Mouse (Mus musculus): ENCODE data around the gene Ttc41. TPM values are rescaled to one million over a fixed set of nuclear protein-coding genes. Genes with fewer than 3 reads are reported as not detected.

Gene Ttc41
- total RNA-seq, 1 experiment from 2014 or later = 0.58 TPM

DNA sequence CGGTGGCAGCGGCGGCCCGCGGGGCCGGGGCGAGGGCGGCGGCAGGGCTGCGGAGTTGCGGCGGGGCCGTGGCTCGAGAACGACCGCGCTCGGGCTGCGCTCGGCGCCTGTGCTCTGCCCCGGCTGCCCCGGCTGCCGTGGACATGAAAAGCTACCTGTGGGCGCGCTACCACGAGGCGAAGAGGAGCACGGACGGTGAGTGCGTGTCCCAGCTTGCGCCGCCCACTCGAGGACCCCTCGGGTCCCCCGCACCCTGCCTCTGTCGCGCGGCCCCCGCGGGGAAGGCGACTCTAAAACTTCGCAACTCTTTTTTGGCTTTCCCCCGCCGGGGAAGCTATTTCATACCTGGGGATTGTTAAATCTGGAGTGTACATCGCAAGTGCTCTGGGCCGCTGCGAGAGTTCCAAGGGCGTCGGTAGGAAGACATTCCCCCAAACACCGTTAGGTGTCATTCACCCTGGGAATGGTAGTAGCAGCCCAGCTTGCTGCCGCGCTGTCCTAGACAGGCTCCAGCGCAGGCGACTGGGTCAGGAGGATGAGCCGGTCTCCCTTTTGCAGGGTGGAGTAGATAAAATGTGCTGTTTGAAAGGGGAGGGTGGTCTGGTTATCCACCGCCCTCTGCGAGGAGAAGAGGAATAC is 73.6 kb downstream of the Ttc41 start:
- ATAC-seq (ENCODE audit: extremely low read depth, insufficient number of reproducible peaks, low FRiP score, poor library complexity, severe bottlenecking) = no peak

- ATAC-seq (ENCODE audit: extremely low read depth, insufficient number of reproducible peaks, low FRiP score, poor library complexity, severe bottlenecking) = no peak
Observed at GRCm38 (mm10) chr10:86779816-86780500, 74.3 kb downstream of the Ttc41 start.

DNA sequence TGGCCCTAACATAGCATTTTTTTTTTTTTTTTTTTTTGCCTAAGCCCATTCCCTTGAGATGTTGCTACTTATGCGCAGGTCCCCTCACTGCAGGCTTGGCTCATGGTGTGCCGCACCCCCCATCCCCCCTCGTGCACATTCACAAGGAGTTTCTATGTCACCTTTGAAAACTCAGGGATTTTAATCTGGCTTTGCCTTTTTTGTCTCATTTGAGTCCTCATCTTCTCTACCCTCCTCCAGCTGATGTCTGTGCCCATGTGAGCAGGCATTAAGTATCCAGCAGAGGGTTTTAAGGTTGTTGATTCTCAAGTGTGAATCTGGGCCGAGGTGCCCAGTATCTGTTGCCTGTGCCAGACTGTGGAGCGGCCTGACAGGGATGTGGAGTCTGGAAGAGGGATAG is 76.0 kb downstream of the Ttc41 start:
- no peak for ATAC-seq (ENCODE audit: extremely low read depth, insufficient number of reproducible peaks, low FRiP score, poor library complexity, severe bottlenecking)

- ATAC-seq (ENCODE audit: extremely low read depth, insufficient number of reproducible peaks, low FRiP score, poor library complexity, severe bottlenecking) = no peak
Observed at GRCm38 (mm10) chr10:86782656-86783055, 77.0 kb downstream of the Ttc41 start.

DNA sequence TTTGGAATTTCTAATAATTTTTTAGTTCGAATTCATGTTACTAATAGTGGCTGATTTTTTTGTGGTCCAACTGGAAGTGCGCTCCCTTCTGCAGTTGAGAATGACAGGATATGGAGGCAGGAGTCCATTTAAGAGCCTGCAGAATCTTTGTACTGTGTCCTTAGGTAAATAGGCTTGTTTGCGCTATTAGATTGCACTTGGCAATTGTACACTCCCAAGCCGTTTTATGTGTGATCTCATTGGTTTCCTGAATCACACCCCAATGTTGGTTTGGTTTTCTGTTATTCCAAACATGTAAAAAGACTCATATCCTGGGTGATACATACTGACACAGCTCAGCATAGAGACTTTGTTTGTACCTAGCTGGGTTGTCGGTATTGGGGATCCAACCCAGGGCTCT is 78.0 kb downstream of the Ttc41 start:
- ATAC-seq (ENCODE audit: extremely low read depth, insufficient number of reproducible peaks, low FRiP score, poor library complexity, severe bottlenecking) = no peak

DNA sequence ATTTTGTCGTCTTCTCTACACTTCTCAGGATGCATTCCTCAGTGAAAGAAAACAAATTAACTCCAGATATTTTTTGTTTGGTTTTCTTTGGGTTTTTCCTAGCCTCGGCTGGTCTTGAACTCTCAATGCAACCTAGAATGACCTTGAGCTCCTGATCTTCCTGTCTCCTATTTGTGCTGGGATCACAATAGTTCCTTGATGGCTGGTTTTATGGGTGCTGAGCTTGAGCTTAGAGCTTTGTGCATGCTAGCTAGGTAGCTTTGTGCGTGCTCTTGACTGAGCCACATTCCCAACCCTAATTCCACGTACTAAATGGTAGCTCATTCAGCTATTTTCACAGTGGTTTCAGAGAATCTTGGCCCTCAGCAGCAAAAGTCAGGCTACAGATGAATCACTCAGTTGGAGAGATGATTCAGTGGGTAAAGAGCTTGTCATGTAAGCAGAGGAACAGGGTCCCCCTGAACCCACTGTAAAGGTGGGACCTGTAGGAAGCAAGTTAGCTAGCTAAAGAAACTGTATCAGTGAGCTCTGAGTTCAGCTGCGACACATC is 78.6 kb downstream of the Ttc41 start:
- ATAC-seq (ENCODE audit: extremely low read depth, insufficient number of reproducible peaks, low FRiP score, poor library complexity, severe bottlenecking) = no peak

DNA sequence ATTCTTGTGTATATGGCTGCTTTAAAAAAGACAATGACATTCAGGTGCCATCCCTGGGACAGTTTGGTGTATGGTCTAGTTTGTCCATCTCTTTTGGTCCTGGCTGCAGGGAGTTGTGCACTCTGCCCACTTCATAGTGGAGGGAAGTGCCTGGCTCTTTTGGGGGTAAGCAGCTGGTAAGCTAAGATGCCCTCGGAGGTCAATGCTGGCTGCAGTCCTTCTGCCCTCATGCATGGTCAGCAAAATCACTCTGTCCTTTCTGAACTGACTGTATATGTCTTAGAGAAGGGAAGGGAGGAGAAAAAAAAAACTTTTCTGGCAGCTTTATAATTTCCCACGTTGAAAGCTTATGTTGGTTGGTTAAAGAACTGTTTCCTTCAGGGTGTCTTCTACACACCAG is 79.8 kb downstream of the Ttc41 start:
- ATAC-seq (ENCODE audit: extremely low read depth, insufficient number of reproducible peaks, low FRiP score, poor library complexity, severe bottlenecking) = no peak

GRCm38 (mm10) chr10:86786083-86786482 is 80.5 kb downstream of the Ttc41 start:
- no peak for ATAC-seq (ENCODE audit: extremely low read depth, insufficient number of reproducible peaks, low FRiP score, poor library complexity, severe bottlenecking)

GRCm38 (mm10) chr10:86788193-86788592 is 82.6 kb downstream of the Ttc41 start:
- ATAC-seq (ENCODE audit: extremely low read depth, insufficient number of reproducible peaks, low FRiP score, poor library complexity, severe bottlenecking) = no peak

- ATAC-seq (ENCODE audit: extremely low read depth, insufficient number of reproducible peaks, low FRiP score, poor library complexity, severe bottlenecking) = no peak
Observed at GRCm38 (mm10) chr10:86789146-86789672, 83.6 kb downstream of the Ttc41 start.

- ATAC-seq (ENCODE audit: extremely low read depth, insufficient number of reproducible peaks, low FRiP score, poor library complexity, severe bottlenecking) = no peak
Observed at GRCm38 (mm10) chr10:86791507-86792184, 86.0 kb downstream of the Ttc41 start.

GRCm38 (mm10) chr10:86793509-86793951 is 87.9 kb downstream of the Ttc41 start:
- no peak for ATAC-seq (ENCODE audit: extremely low read depth, insufficient number of reproducible peaks, low FRiP score, poor library complexity, severe bottlenecking)

- ATAC-seq (ENCODE audit: extremely low read depth, insufficient number of reproducible peaks, low FRiP score, poor library complexity, severe bottlenecking) = no peak
Observed at GRCm38 (mm10) chr10:86794196-86794595, 88.6 kb downstream of the Ttc41 start.

- ATAC-seq (ENCODE audit: extremely low read depth, insufficient number of reproducible peaks, low FRiP score, poor library complexity, severe bottlenecking) = no peak
Observed at GRCm38 (mm10) chr10:86794794-86795535, 89.4 kb downstream of the Ttc41 start.

GRCm38 (mm10) chr10:86796073-86796741 is 90.6 kb downstream of the Ttc41 start:
- no peak for ATAC-seq (ENCODE audit: extremely low read depth, insufficient number of reproducible peaks, low FRiP score, poor library complexity, severe bottlenecking)

DNA sequence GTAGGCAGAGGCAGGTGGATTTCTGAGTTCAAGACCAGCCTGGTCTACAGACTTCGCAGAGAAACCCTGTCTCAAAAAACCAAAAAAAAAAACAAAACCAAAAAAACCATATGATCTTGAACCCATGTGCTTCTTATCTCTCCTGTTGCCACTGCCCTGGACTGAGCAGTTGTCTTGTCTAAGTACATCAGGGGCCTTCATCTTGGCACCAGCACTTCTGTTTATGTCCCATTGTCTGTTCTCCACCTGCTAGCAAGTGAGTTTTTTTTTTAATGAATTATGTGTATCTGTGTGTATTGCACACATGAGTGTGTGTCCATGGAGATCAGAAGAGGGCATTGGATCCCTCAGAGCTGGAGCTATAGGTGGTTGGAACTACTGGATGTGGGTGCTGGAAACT is 101.8 kb downstream of the Ttc41 start:
- ATAC-seq (ENCODE audit: extremely low read depth, insufficient number of reproducible peaks, low FRiP score, poor library complexity, severe bottlenecking) = no peak

DNA sequence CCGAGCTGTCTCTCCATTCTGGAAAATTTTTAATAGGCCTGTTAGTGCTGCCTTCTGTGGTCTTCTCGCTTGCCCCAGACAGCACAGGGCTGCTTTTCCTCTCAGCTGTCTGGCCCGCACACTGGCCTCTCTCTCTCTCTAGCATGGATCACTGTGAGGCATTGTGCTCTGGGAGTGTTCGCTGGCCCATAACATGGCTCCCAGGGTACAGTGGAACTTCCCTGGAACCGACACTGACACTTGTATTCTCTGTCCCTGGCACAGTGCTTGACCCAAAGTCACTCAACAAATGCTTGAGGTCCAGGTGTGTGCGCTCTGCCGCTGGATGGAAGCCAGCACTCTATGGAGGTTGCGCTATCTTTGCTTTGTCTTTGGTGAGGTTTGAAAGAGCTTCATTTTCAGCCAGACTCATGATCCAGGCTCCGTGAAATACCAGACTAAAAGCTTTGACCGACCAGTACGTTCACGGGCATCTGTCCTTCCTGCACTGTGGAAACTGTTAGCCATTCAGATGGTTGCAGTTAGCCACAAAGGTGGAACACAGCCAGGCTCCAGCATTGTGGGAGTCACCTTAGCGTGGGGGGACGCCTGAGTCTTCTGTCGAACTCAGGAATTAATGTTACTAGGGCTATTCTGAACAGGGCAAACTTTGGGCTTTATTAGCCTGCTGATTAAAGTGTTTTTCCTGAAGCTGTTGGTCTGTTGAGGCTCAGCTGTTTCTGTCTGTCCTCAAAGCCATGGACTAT is 102.6 kb downstream of the Ttc41 start:
- ATAC-seq (ENCODE audit: extremely low read depth, insufficient number of reproducible peaks, low FRiP score, poor library complexity, severe bottlenecking) = no peak

- ATAC-seq (ENCODE audit: extremely low read depth, insufficient number of reproducible peaks, low FRiP score, poor library complexity, severe bottlenecking) = no peak
Observed at GRCm38 (mm10) chr10:86810000-86810399, 104.4 kb downstream of the Ttc41 start.

All from neutrophil, adult 5-6 weeks (primary cell).